Mouse (Mus musculus): ENCODE measurements at regions not wholly inside any gene's neighbourhood (a gene's known extent, or its start where the extent isn't known, plus 50 kb on each side); places are given as distances from the start of the nearest gene placed in this dataset.

- no peaks in the 10 kb centered on the region for H3K9me3 ChIP-seq
- H3K27ac ChIP-seq = no peak overlapping the region
- ATAC-seq (ENCODE audit: low FRiP score) = no peak
- H3K36me3 ChIP-seq = no peaks in the 10 kb centered on the region
- no peak overlapping the region for H3K4me2 ChIP-seq
- no peaks in the 10 kb centered on the region for H3K4me1 ChIP-seq (replicated peaks)
- no peak overlapping the region for H3K9ac ChIP-seq
- H3K27me3 ChIP-seq = no peaks in the 10 kb centered on the region
- no peak overlapping the region for H3K4me3 ChIP-seq
These were observed 354.2 kb downstream of the Basp1 start for GRCm38 (mm10) chr15:25059347-25059746.

- 42% methylated on average over 1 of the region's 1 CpGs for WGBS
- Histone ChIP-seq H3K9ac (no peak overlapping the region), H3K27me3 (no peaks in the 10 kb centered on the region), H3K9me3 (no peaks in the 10 kb centered on the region), H3K36me3 (no peaks in the 10 kb centered on the region), H3K27ac (no peak overlapping the region), H3K4me1 (replicated peaks) (no peaks in the 10 kb centered on the region), H3K4me3 (no peak overlapping the region), H3K4me2 (no peak overlapping the region)
- ATAC-seq (ENCODE audit: low FRiP score) = no peak
These were observed 365.7 kb downstream of the Basp1 start for GRCm38 (mm10) chr15:25047875-25048274.

GRCm38 (mm10) chr15:25046514-25047138 lies 366.9 kb downstream of the Basp1 start:
- H3K36me3 ChIP-seq = no peaks in the 10 kb centered on the region
- no peak overlapping the region for H3K4me3 ChIP-seq
- H3K27ac ChIP-seq = no peak overlapping the region
- H3K9me3 ChIP-seq = no peaks in the 10 kb centered on the region
- no peaks in the 10 kb centered on the region for H3K4me1 ChIP-seq (replicated peaks)
- no peak for ATAC-seq (ENCODE audit: low FRiP score)
- WGBS = 30% methylated on average over 5 of the region's 5 CpGs
- H3K9ac ChIP-seq = no peak overlapping the region
- no peaks in the 10 kb centered on the region for H3K27me3 ChIP-seq
- H3K4me2 ChIP-seq = no peak overlapping the region

- Histone ChIP-seq H3K4me3 (no peak overlapping the region), H3K9ac (no peak overlapping the region), H3K27me3 (no peaks in the 10 kb centered on the region), H3K4me2 (no peak overlapping the region), H3K27ac (no peak overlapping the region), H3K9me3 (no peaks in the 10 kb centered on the region), H3K36me3 (no peaks in the 10 kb centered on the region), H3K4me1 (replicated peaks) (no peaks in the 10 kb centered on the region)
- WGBS = 92% methylated on average over 3 of the region's 3 CpGs
- ATAC-seq (ENCODE audit: low FRiP score) = no peak
These were observed 377.3 kb downstream of the Basp1 start for GRCm38 (mm10) chr15:25036231-25036630.

GRCm38 (mm10) chr15:25027865-25028264 lies 385.7 kb downstream of the Basp1 start:
- Histone ChIP-seq H3K27me3 (no peaks in the 10 kb centered on the region), H3K9me3 (no peaks in the 10 kb centered on the region), H3K36me3 (no peaks in the 10 kb centered on the region), H3K9ac (no peak overlapping the region), H3K4me3 (no peak overlapping the region), H3K4me2 (peak overlapping the region; percentile 27), H3K4me1 (replicated peaks) (peaks cover 21% of the 10 kb centered on the region), H3K27ac (peak overlapping the region; percentile 76)
- ATAC-seq (ENCODE audit: low FRiP score) = no peak
- WGBS = 42% methylated on average over 8 of the region's 8 CpGs

GRCm38 (mm10) chr15:25026786-25027461 lies 386.6 kb downstream of the Basp1 start:
- H3K27me3 ChIP-seq = no peaks in the 10 kb centered on the region
- H3K27ac ChIP-seq = peak overlapping the region; percentile 93
- peak overlapping the region; percentile 33 for H3K4me3 ChIP-seq
- peak; percentile 82 for ATAC-seq (ENCODE audit: low FRiP score)
- H3K9ac ChIP-seq = peak overlapping the region; percentile 71
- peaks cover 21% of the 10 kb centered on the region for H3K4me1 ChIP-seq (replicated peaks)
- H3K36me3 ChIP-seq = no peaks in the 10 kb centered on the region
- no peaks in the 10 kb centered on the region for H3K9me3 ChIP-seq
- H3K4me2 ChIP-seq = peak overlapping the region; percentile 55
- 3% methylated on average over 15 of the region's 15 CpGs for WGBS

GRCm38 (mm10) chr15:25026351-25026750 lies 387.2 kb downstream of the Basp1 start:
- peak; percentile 50; the same call in 1 of the 2 replicates for ATAC-seq (ENCODE audit: low FRiP score)
- H3K9ac ChIP-seq = peak overlapping the region; percentile 71
- H3K4me1 ChIP-seq (replicated peaks) = peaks cover 23% of the 10 kb centered on the region
- H3K4me2 ChIP-seq = peak overlapping the region; percentile 55
- WGBS = 18% methylated on average over 8 of the region's 8 CpGs
- no peaks in the 10 kb centered on the region for H3K9me3 ChIP-seq
- peak overlapping the region; percentile 33 for H3K4me3 ChIP-seq
- H3K36me3 ChIP-seq = no peaks in the 10 kb centered on the region
- H3K27ac ChIP-seq = peak overlapping the region; percentile 93
- no peaks in the 10 kb centered on the region for H3K27me3 ChIP-seq

- no peaks in the 10 kb centered on the region for H3K27me3 ChIP-seq
- no peak overlapping the region for H3K9ac ChIP-seq
- ATAC-seq (ENCODE audit: low FRiP score) = 0 out of 2 replicates have a peak, but pooled peaks have one; percentile 24
- WGBS = 24% methylated on average over 3 of the region's 3 CpGs
- H3K4me3 ChIP-seq = no peak overlapping the region
- H3K4me1 ChIP-seq (replicated peaks) = peaks cover 42% of the 10 kb centered on the region
- H3K36me3 ChIP-seq = no peaks in the 10 kb centered on the region
- H3K9me3 ChIP-seq = no peaks in the 10 kb centered on the region
- H3K27ac ChIP-seq = peak overlapping the region; percentile 77
- no peak overlapping the region for H3K4me2 ChIP-seq
These were observed 392.6 kb downstream of the Basp1 start for GRCm38 (mm10) chr15:25020916-25021315.

- Histone ChIP-seq H3K4me1 (replicated peaks) (peaks cover 36% of the 10 kb centered on the region), H3K4me3 (no peak overlapping the region), H3K27ac (peak overlapping the region; percentile 77), H3K4me2 (peak overlapping the region; percentile 28), H3K9me3 (no peaks in the 10 kb centered on the region), H3K36me3 (no peaks in the 10 kb centered on the region), H3K9ac (no peak overlapping the region), H3K27me3 (no peaks in the 10 kb centered on the region)
- ATAC-seq (ENCODE audit: low FRiP score) = peak; percentile 94
- WGBS = 57% methylated on average over 12 of the region's 12 CpGs
These were observed 394.1 kb downstream of the Basp1 start for GRCm38 (mm10) chr15:25019352-25019941.

GRCm38 (mm10) chr15:25018937-25019336 lies 394.6 kb downstream of the Basp1 start:
- peaks cover 36% of the 10 kb centered on the region for H3K4me1 ChIP-seq (replicated peaks)
- WGBS = 70% methylated on average over 3 of the region's 3 CpGs
- H3K9me3 ChIP-seq = no peaks in the 10 kb centered on the region
- peak overlapping the region; percentile 28 for H3K4me2 ChIP-seq
- no peaks in the 10 kb centered on the region for H3K27me3 ChIP-seq
- no peak overlapping the region for H3K4me3 ChIP-seq
- H3K9ac ChIP-seq = no peak overlapping the region
- peak overlapping the region; percentile 77 for H3K27ac ChIP-seq
- peak; percentile 65 for ATAC-seq (ENCODE audit: low FRiP score)
- H3K36me3 ChIP-seq = no peaks in the 10 kb centered on the region

- WGBS = 96% methylated on average over 2 of the region's 2 CpGs
- Histone ChIP-seq H3K9ac (no peak overlapping the region), H3K27ac (no peak overlapping the region), H3K4me1 (replicated peaks) (no peaks in the 10 kb centered on the region), H3K27me3 (no peaks in the 10 kb centered on the region), H3K36me3 (no peaks in the 10 kb centered on the region), H3K4me3 (no peak overlapping the region), H3K4me2 (no peak overlapping the region), H3K9me3 (no peaks in the 10 kb centered on the region)
- ATAC-seq (ENCODE audit: low FRiP score) = no peak
These were observed 405.8 kb downstream of the Basp1 start for GRCm38 (mm10) chr15:25007720-25008119.

GRCm38 (mm10) chr15:25000171-25000570 lies 413.4 kb downstream of the Basp1 start:
- H3K4me2 ChIP-seq = no peak overlapping the region
- ATAC-seq (ENCODE audit: low FRiP score) = no peak
- WGBS = 82% methylated on average over 3 of the region's 3 CpGs

More at GRCm38 (mm10) chr15:25000171-25000570, 413.4 kb downstream of the Basp1 start:
- H3K9ac ChIP-seq = no peak overlapping the region
- no peaks in the 10 kb centered on the region for H3K9me3 ChIP-seq
- no peak overlapping the region for H3K4me3 ChIP-seq
- H3K36me3 ChIP-seq = no peaks in the 10 kb centered on the region
- no peaks in the 10 kb centered on the region for H3K27me3 ChIP-seq
- H3K4me1 ChIP-seq (replicated peaks) = no peaks in the 10 kb centered on the region
- no peak overlapping the region for H3K27ac ChIP-seq
